Mouse (Mus musculus): ENCODE measurements around the gene Fubp1.
A peak's percentile ranks its signal among the peaks of the same experiment; 100 is the strongest.

Fubp1 gene

GRCm38 (mm10) chr3:152209967-152210634, at the start of gene Fubp1, which contains the start of gene Dnajb4:
TSS of gene Fubp1 (plus strand) at chr3:152210422.
TSS of gene Dnajb4 (minus strand) at chr3:152210302.
- DNase-seq (ENCODE audit: low read depth in 1 of 2, low spot score in 2 of 2): peak; percentile 99 to 100

DNA sequence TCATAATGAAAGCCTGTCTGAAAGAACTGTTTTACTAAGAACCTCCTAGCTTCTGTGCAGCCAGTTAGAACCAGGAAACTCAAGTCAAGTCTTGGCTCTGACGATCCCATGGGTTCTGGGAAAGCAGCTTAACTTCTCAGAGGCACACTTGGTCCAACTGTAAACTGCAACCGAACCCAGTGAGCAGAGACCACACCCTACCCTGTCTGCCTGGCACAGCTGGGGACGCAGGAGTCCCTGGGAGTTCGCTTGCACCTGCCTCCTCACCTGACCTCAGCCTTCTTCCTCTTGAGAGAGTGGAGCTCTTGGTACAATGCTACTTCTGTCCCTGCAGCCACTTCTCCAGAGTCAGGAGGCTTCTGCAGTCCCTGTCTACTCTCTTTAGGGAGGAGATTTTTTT, 49.6 kb upstream of the Fubp1 start:
- DNase-seq (ENCODE audit: low read depth in 1 of 2, low spot score in 2 of 2): no peak

GRCm38 (mm10) chr3:152163320-152163719, 46.9 kb upstream of the Fubp1 start:
- DNase-seq (ENCODE audit: low read depth in 1 of 2, low spot score in 2 of 2): no peak

DNA sequence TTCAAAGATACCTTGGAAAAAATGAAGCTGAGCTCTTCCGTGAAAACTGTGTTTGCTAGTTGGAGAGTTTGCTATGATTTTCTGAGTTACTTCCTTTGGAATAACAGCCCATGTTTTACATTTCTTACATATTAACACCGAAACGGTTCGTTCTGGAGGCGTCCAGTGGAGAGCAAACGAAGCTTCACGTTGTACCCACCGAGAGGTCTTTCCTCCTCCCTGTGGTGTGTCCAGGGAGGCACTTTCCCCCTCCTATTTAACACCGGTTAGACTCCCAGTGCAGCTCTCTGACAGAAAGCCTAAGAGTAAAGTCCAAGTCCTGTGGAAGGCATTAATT, 45.2 kb upstream of the Fubp1 start:
- DNase-seq (ENCODE audit: low read depth in 1 of 2, low spot score in 2 of 2): no peak

DNA sequence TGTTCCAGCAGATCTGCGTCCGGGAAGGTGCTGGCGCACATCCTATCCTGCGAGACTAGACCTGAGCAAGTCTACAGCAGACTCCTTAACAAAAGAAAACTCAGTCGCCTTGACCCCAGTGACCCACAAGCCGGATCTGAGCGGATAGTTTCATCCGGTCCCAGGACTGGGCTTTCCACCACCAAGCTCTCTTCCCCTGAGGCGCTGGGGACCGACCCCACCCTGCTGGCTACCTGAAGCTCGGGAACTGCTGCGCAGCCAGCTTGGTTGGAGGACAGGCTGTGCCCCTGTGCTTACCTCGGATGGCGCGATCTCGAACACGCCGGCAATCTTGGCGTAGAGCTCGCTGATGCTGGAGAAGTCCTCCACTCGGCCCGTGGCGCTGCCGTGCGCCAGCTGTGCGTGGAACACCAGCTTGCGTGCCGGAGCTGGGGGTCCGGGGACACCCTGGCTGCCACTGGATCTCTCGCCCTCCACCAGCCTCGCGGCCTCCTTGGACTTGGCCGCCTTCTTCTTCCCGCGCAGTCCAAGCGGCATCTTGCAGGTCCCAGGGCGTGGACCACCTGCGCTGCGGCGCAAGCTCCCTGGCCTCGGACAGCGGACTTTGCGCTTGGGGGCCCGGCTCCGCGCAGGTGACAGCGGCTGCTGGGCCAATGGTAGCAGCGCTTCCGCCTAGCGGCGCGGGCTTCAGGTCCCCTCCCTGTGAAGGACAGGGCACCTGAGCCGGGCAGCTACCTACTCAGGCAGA, 44.7 kb upstream of the Fubp1 start:
- DNase-seq (ENCODE audit: low read depth in 1 of 2, low spot score in 2 of 2): no peak

- no peak for DNase-seq (ENCODE audit: low read depth in 1 of 2, low spot score in 2 of 2)
These were observed 44.2 kb upstream of the Fubp1 start, which contains the start of gene Gipc2 for GRCm38 (mm10) chr3:152166099-152166423. TSS of gene Gipc2 (minus strand) at chr3:152166230.

DNA sequence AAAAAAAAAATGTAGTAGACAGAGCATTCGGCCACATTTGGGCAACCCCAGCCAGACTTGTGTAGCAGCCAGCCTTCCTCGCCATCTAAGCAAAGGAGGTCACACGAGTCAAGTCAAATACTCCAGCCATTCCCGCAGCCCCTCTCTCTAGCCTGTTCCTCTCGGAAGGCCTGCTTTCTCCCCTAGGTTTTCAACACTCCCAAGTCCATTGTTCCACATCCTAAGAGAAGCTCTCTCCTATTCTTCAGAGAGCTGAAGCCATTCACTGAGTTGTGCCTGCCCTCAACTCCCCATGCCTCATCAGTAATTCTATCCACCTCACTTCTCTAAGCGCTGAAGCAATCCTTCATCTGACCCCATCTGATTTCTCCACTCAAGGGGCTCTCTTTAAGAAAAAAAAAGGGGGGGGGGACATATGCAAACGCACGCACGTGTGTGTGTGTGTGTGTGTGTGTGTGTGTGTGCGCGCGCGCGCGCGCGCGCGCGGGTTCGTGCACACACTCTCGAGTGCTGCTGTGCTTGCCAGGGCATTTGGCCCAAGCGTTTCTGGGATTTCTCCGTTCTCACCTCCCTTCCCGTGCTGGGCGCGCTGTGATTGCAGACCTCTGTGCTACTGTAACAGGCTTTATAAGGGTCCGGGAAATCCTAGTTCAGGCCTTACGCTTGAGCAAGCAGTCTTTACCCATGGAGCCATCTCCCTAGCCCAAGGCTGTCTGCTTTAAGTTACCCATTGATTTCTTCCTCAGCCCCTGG, 43.3 kb upstream of the Fubp1 start:
- DNase-seq (ENCODE audit: low read depth in 1 of 2, low spot score in 2 of 2): no peak

DNA sequence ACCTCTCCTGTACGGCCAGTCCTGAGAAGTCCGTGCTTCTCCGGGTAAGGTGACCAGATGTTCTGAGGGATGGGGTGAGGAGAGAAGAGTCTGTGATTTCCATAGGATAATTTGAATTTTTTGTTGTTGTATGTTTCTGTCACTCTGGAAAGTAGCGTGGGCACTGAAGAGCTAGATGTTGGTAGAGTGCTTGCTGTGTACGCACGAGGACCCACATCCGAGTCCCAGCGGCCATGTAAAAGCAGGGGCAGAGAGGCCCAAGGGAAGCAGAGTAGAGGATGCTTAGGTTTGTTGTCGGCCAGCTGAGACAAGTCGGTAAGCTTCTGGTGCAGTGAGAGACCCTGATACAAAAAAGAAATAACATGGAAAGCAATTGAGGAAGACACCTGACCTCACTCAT, 42.2 kb upstream of the Fubp1 start:
- DNase-seq (ENCODE audit: low read depth in 1 of 2, low spot score in 2 of 2): no peak

- DNase-seq (ENCODE audit: low read depth in 1 of 2, low spot score in 2 of 2): no peak
These were observed 39.8 kb upstream of the Fubp1 start for GRCm38 (mm10) chr3:152170407-152170806.

GRCm38 (mm10) chr3:152171236-152171635, 39.0 kb upstream of the Fubp1 start:
- no peak for DNase-seq (ENCODE audit: low read depth in 1 of 2, low spot score in 2 of 2)

GRCm38 (mm10) chr3:152171862-152172261, 38.4 kb upstream of the Fubp1 start:
- no peak for DNase-seq (ENCODE audit: low read depth in 1 of 2, low spot score in 2 of 2)

- DNase-seq (ENCODE audit: low read depth in 1 of 2, low spot score in 2 of 2): no peak
These were observed 37.8 kb upstream of the Fubp1 start for GRCm38 (mm10) chr3:152172322-152172935.

GRCm38 (mm10) chr3:152178816-152179215, 31.4 kb upstream of the Fubp1 start:
- no peak for DNase-seq (ENCODE audit: low read depth in 1 of 2, low spot score in 2 of 2)

DNA sequence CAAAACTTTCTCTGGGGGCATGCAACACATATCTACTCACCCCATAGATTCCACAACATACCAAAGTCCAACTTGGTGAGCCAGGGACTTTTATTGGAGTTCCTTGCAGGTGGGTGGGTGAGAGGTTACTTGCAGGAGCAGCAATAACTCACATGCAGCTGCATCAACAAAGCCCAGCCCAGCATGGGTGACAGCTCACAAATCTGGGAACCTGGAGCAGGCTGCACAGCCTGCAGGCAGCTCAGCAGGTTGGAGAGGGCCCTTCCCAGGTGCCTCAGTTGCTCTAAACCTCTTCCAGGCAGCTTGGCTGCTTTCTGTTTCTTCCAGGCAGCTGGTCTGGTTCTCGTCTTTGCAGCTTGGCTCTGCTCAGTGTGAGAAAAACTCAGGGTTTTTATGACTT, 30.9 kb upstream of the Fubp1 start:
- no peak for DNase-seq (ENCODE audit: low read depth in 1 of 2, low spot score in 2 of 2)

DNA sequence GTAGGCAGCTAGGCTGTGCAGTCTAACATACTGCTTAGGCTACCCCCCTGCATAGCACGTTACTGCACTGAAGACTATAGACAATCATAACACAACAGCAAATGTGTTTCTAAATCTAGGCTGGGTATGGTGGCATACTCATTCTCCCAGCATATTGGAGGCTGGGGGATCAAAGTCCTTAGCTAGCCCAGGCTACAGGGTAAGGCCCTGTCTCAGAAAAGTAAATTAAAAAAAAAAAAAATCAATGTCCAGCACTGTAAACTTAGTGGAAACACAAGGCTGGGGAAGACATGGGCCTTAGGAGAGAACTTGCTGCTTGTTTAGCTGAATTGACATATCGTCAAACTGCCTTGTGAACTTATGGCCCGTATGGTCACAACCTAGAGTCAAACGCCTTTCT, 29.6 kb upstream of the Fubp1 start:
- DNase-seq (ENCODE audit: low read depth in 1 of 2, low spot score in 2 of 2): no peak

- no peak for DNase-seq (ENCODE audit: low read depth in 1 of 2, low spot score in 2 of 2)
These were observed 26.7 kb upstream of the Fubp1 start for GRCm38 (mm10) chr3:152183522-152183921.

DNA sequence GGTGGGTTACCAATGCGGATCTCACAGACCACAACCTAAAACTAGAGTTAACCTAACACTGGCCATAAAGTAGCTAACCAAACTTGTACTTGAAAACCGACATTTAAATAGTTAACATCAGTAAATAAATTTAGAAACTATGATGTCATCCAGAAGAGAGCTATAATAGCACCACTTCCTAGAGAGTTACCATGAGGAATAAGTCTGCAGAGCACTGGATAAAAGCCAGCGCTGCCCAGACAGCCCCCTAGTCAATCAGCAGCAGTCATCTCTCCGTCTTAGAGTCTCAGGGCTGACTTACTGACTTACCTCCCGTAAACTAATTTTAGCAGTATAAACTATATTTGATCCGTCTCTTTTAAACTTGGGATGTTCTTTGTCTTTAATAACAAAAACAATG, 24.1 kb upstream of the Fubp1 start:
- no peak for DNase-seq (ENCODE audit: low read depth in 1 of 2, low spot score in 2 of 2)

DNA sequence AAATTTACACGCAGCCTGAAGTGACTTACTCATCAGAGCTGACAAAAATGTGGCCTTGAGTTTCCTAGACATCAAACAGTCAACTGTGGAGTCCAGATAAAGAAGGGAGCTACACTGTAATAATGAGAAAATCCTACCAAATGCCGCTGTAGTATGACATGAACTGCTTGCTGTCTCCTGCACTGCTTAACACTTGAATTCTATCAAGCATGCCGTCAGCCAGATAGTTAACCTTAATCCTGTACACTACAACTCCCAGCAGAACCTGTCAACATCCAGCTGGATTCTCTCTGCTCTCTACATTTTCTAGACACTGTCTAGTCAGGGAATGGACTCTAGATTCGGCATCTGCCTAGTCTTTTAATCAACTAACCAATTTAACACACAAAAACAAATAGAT, 20.9 kb upstream of the Fubp1 start:
- DNase-seq (ENCODE audit: low read depth in 1 of 2, low spot score in 2 of 2): no peak

GRCm38 (mm10) chr3:152190679-152191477, 19.3 kb upstream of the Fubp1 start:
- no peak for DNase-seq (ENCODE audit: low read depth in 1 of 2, low spot score in 2 of 2)

DNA sequence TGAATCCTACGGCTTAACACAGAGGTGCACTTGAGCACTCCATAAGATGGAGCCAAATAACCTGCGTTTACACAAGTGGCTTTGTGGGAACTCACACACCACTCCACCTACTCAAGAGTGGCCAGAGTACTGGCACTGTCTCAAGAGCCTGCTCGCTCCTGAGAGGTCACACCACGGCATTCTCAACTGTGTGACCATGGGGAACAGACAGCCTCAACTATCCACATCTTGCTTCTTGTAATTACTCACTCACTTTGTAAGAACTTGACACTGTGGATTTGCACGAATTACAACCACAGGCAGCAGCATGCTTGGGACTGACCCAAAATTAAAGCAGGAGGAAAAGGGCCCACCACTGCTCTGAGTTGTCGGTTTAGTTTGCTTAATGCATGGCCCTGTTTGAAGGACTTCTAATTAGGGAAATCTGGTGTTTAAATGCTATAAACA, 18.4 kb upstream of the Fubp1 start:
- no peak for DNase-seq (ENCODE audit: low read depth in 1 of 2, low spot score in 2 of 2)

Data from monocyte, adult 2 months (primary cell).